ENCODE assay signal across 16 mouse cellular contexts in the genomic region with DNA sequence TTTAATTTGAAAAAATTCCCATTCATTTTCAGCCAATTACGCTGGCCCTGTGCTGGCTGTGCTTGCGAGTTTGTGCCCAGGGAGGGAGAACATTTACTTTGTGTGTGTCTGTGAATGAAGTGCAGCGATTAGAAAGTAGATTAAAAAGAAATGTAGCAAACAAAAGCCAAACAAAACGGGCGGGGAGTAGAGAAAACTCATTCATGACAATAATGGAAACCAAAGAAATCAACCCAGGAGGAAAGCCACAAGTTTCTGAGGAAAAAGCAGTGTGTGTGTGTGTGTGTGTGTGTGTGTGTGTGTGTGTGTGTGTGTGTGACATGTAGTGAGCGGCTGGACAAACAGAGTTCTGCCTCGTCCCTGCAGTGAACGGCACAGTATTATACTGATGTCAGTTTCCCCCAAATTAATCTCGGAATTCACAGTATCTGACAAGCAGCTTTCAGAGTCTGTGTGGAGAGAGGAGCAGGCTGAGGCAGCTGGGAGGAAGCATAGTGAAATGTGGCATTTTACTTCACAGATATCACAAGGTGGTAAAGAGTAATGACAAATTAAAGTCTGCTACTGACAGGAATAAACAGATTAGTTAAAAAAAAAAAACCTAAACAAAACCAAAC. TPM values are rescaled to one million over a fixed set of nuclear protein-coding genes. Genes with fewer than 3 reads are reported as not detected.
A peak's percentile ranks its signal among the peaks of the same experiment; 100 is the strongest.
DNase-seq lines count a peak whose midpoint lies in the region; ATAC-seq and TF ChIP-seq lines count a peak whose summit lies in the region.
"Had no signal": no experiment of that assay in that cellular context is flagged by ENCODE, and none has a peak within 500 bp of the region (broad histone marks: within the 10 kb centered on the region; RNA-seq: fewer than 3 reads in every experiment).

No protein-coding gene starts in this region.

- no peak overlapping the region for H3K9ac ChIP-seq in stomach, embryonic 15.5 days
- H3K9ac ChIP-seq in stomach, postnatal 0 days (ENCODE audit: low read length): no peak overlapping the region
- peak overlapping the region; percentile 37; the same call in 1 of the 2 replicates for H3K9ac ChIP-seq in hindbrain, embryonic 11.5 days (ENCODE audit: low read depth, low read length)
- H3K9ac ChIP-seq: intestine, embryonic 15.5 days; liver, embryonic 14.5 days had no signal

- 60% methylated on average over 9 of the region's 9 CpGs for WGBS in stomach, embryonic 15.5 days
- 43% methylated on average over 9 of the region's 9 CpGs for WGBS in stomach, postnatal 0 days
- WGBS in hindbrain, embryonic 11.5 days: 34% methylated on average over 9 of the region's 9 CpGs
- WGBS in midbrain, embryonic 10.5 days: 46% methylated on average over 9 of the region's 9 CpGs

- no peak for ATAC-seq in stomach, embryonic 15.5 days (ENCODE audit: insufficient read depth, low FRiP score, low read depth)
- no peak for ATAC-seq in stomach, postnatal 0 days (ENCODE audit: low FRiP score, low TSS enrichment)
- ATAC-seq in hindbrain, embryonic 11.5 days (ENCODE audit: low FRiP score): no peak

- H3K27me3 ChIP-seq in stomach, embryonic 15.5 days (replicated peaks): no peaks in the 10 kb centered on the region
- no peaks in the 10 kb centered on the region for H3K27me3 ChIP-seq in stomach, postnatal 0 days (ENCODE audit: control insufficient read depth, insufficient read depth, low read length)
- no peaks in the 10 kb centered on the region for H3K27me3 ChIP-seq in hindbrain, embryonic 11.5 days (ENCODE audit: control insufficient read depth, insufficient read depth, low read length)
- peaks cover 90% of the 10 kb centered on the region for H3K27me3 ChIP-seq in midbrain, embryonic 10.5 days (ENCODE audit: low read depth, poor library complexity, severe bottlenecking)
- H3K27me3 ChIP-seq: intestine, embryonic 15.5 days had no signal

- no peaks in the 10 kb centered on the region for H3K9me3 ChIP-seq in stomach, embryonic 15.5 days
- H3K9me3 ChIP-seq in stomach, postnatal 0 days (ENCODE audit: control insufficient read depth, low read length): no peaks in the 10 kb centered on the region
- no peaks in the 10 kb centered on the region for H3K9me3 ChIP-seq in hindbrain, embryonic 11.5 days (ENCODE audit: control insufficient read depth, low read length)
- no peaks in the 10 kb centered on the region for H3K9me3 ChIP-seq in midbrain, embryonic 10.5 days (replicated peaks)
- H3K9me3 ChIP-seq: intestine, embryonic 15.5 days had no signal

- H3K4me1 ChIP-seq in stomach, embryonic 15.5 days: peaks cover 10% of the 10 kb centered on the region; the same call in 1 of the 2 replicates
- peaks cover 5% of the 10 kb centered on the region; the same call in 1 of the 2 replicates for H3K4me1 ChIP-seq in stomach, postnatal 0 days (replicated peaks; ENCODE audit: control insufficient read depth, insufficient read depth)
- peaks cover 17% of the 10 kb centered on the region for H3K4me1 ChIP-seq in hindbrain, embryonic 11.5 days (replicated peaks; ENCODE audit: control insufficient read depth, insufficient read depth, low read length)
- H3K4me1 ChIP-seq in midbrain, embryonic 10.5 days: peaks cover 84% of the 10 kb centered on the region

- no peaks in the 10 kb centered on the region for H3K36me3 ChIP-seq in stomach, embryonic 15.5 days
- H3K36me3 ChIP-seq in stomach, postnatal 0 days (ENCODE audit: control insufficient read depth, insufficient read depth, low read length): no peaks in the 10 kb centered on the region
- H3K36me3 ChIP-seq in hindbrain, embryonic 11.5 days (ENCODE audit: control insufficient read depth, insufficient read depth, low read length): no peaks in the 10 kb centered on the region
- no peaks in the 10 kb centered on the region for H3K36me3 ChIP-seq in midbrain, embryonic 10.5 days
- H3K36me3 ChIP-seq: intestine, embryonic 15.5 days had no signal

- no peak for TF ChIP-seq CTCF in stomach, postnatal 0 days (IDR thresholded peaks at IDR 0.05; ENCODE audit: low read depth)

- no peak for TF ChIP-seq EP300 in stomach, postnatal 0 days (optimal IDR thresholded peaks at IDR 0.05)

- no peak for DNase-seq in stomach, postnatal 0 days (ENCODE audit: low spot score)
- no peak for DNase-seq in hindbrain, embryonic 11.5 days (ENCODE audit: low spot score)
- no peak for DNase-seq in midbrain, embryonic 10.5 days (ENCODE audit: low spot score)
- DNase-seq in ovary, postnatal 14 days (ENCODE audit: low spot score): no peak
- DNase-seq in cerebellum, adult 11 months: no peak
- no peak for DNase-seq in yolk sac, embryonic 10.5 days (ENCODE audit: low spot score)
- no peak for DNase-seq in right cerebral cortex, postnatal 4 days
- DNase-seq: adrenal gland, postnatal 14 days; B cell, adult 2 months; kidney, postnatal 4 days; lung, postnatal 36 days; thymus, postnatal 14 days had no signal

- no peak overlapping the region for H3K4me3 ChIP-seq in stomach, embryonic 15.5 days (replicated peaks)
- H3K4me3 ChIP-seq in stomach, postnatal 0 days (ENCODE audit: low read depth, low read length): no peak overlapping the region
- H3K4me3 ChIP-seq in hindbrain, embryonic 11.5 days (ENCODE audit: low read depth, low read length): no peak overlapping the region
- no peak overlapping the region for H3K4me3 ChIP-seq in midbrain, embryonic 10.5 days
- H3K4me3 ChIP-seq: intestine, embryonic 15.5 days; myocyte had no signal

- H3K27ac ChIP-seq in stomach, embryonic 15.5 days: no peak overlapping the region
- H3K27ac ChIP-seq in stomach, postnatal 0 days (replicated peaks): no peak overlapping the region
- H3K27ac ChIP-seq in hindbrain, embryonic 11.5 days (ENCODE audit: low read depth, low read length): peak overlapping the region; percentile 68
- peak overlapping the region; percentile 81 for H3K27ac ChIP-seq in midbrain, embryonic 10.5 days (replicated peaks)
- H3K27ac ChIP-seq: intestine, embryonic 15.5 days; liver, embryonic 14.5 days had no signal

- H3K4me2 ChIP-seq in stomach, embryonic 15.5 days: peak overlapping the region; percentile 1; the same call in 1 of the 2 replicates
- no peak overlapping the region for H3K4me2 ChIP-seq in stomach, postnatal 0 days (replicated peaks; ENCODE audit: low read depth)
- H3K4me2 ChIP-seq in hindbrain, embryonic 11.5 days (replicated peaks; ENCODE audit: low read depth, low read length): no peak overlapping the region
- H3K4me2 ChIP-seq: intestine, embryonic 15.5 days had no signal

RNA-seq across cellular contexts. Expression of gene Nnat, which starts 18.8 kb away (rescaled TPM):
- 404 and 410 TPM in 2 replicates for polyA plus RNA-seq in stomach, embryonic 15.5 days (2015; fragmentation: Nextera tagmentation; extraction: Ambion mirVana)
- 137 and 150 TPM in 2 replicates for polyA plus RNA-seq in stomach, postnatal 0 days (2015; fragmentation: Nextera tagmentation; extraction: Ambion mirVana)
- 1,515 and 1,745 TPM in 2 replicates for polyA plus RNA-seq in hindbrain, embryonic 11.5 days (2014; fragmentation: Nextera tagmentation; extraction: Ambion mirVana)
- polyA plus RNA-seq in midbrain, embryonic 10.5 days (2016; fragmentation: Nextera tagmentation; extraction: Ambion mirVana): 1,354 and 2,071 TPM in 2 replicates

RNA-seq across cellular contexts. Expression of gene Blcap, which starts 30.0 kb away (rescaled TPM):
- 40.4 and 44.3 TPM in 2 replicates for polyA plus RNA-seq in stomach, embryonic 15.5 days (2015; fragmentation: Nextera tagmentation; extraction: Ambion mirVana)
- polyA plus RNA-seq in stomach, postnatal 0 days (2015; fragmentation: Nextera tagmentation; extraction: Ambion mirVana): 28.9 and 30.0 TPM in 2 replicates
- polyA plus RNA-seq in hindbrain, embryonic 11.5 days (2014; fragmentation: Nextera tagmentation; extraction: Ambion mirVana): 117 and 118 TPM in 2 replicates
- 76.4 and 103 TPM in 2 replicates for polyA plus RNA-seq in midbrain, embryonic 10.5 days (2016; fragmentation: Nextera tagmentation; extraction: Ambion mirVana)

Comparison
In these comparisons a context has a peak if more than half of its experiments do, and no peak if none do; other contexts are left out.
1. H3K27ac ChIP-seq: peak in hindbrain, embryonic 11.5 days (single experiment) and midbrain, embryonic 10.5 days (single experiment); none in stomach, embryonic 15.5 days (single experiment) and stomach, postnatal 0 days (single experiment).